Mouse (Mus musculus) ES-E14 (cell line): ENCODE results near the gene Zmat3.

Experiments used
- HCFC1 ChIP-seq: IDR thresholded peaks from 2 replicates; pipeline ENCODE4 v1.6.1; 2012; ENCODE audit warnings: low read length, inconsistent platforms, borderline replicate concordance; ENCODE audit not compliant: insufficient read depth
- MAFK ChIP-seq: IDR thresholded peaks from 2 replicates; pipeline ENCODE4 v1.6.1; 2014; ENCODE audit warnings: mild to moderate bottlenecking, low read depth, low read length, inconsistent platforms; ENCODE audit not compliant: insufficient read depth
- ZC3H11A ChIP-seq: IDR thresholded peaks from 2 replicates; pipeline ENCODE4 v1.6.1; 2012; ENCODE audit warnings: low read depth, mild to moderate bottlenecking, inconsistent platforms, low read length, borderline replicate concordance

GRCm38 (mm10) chr3:32412502-32413044 is 46.8 kb upstream of the Zmat3 start:
- TF ChIP-seq ZC3H11A (no peak), HCFC1 (no peak), MAFK (no peak)
